Mouse (Mus musculus) cerebellum, adult 9-11 months (tissue): ENCODE results near the gene Cacna1c.
A peak's percentile ranks its signal among the peaks of the same experiment; 100 is the strongest.
"Not testable (repeated sequence)": the region's sequence is repeated elsewhere in the genome, so short reads cannot be mapped to it uniquely, and the experiment has no call there.

Source experiments
- DNase-seq: peaks from one replicate; pipeline ENCODE4 v3.0.0; 2022

Gene Cacna1c

GRCm38 (mm10) chr6:118641671-118642325 is 554.4 kb downstream of the Cacna1c start:
- no peak for DNase-seq

GRCm38 (mm10) chr6:118639816-118640215 is 556.4 kb downstream of the Cacna1c start:
- no peak for DNase-seq

- DNase-seq = no peak
These were observed 557.3 kb downstream of the Cacna1c start for GRCm38 (mm10) chr6:118638911-118639310.

- no peak for DNase-seq
These were observed 563.7 kb downstream of the Cacna1c start for GRCm38 (mm10) chr6:118632491-118632890.

GRCm38 (mm10) chr6:118630006-118630405 is 566.2 kb downstream of the Cacna1c start:
- DNase-seq = no peak

GRCm38 (mm10) chr6:118626246-118626645 is 570.0 kb downstream of the Cacna1c start:
- DNase-seq = peak; percentile 28

GRCm38 (mm10) chr6:118623609-118624008 is 572.6 kb downstream of the Cacna1c start:
- peak; percentile 62 for DNase-seq

GRCm38 (mm10) chr6:118621866-118622265 is 574.4 kb downstream of the Cacna1c start:
- DNase-seq = no peak

- DNase-seq = no peak
These were observed 574.8 kb downstream of the Cacna1c start for GRCm38 (mm10) chr6:118621406-118621805.

- DNase-seq = no peak
These were observed 587.3 kb downstream of the Cacna1c start for GRCm38 (mm10) chr6:118608906-118609305.

GRCm38 (mm10) chr6:118605974-118606373 is 590.2 kb downstream of the Cacna1c start:
- peak; percentile 48 for DNase-seq

GRCm38 (mm10) chr6:118603825-118604224 is 592.4 kb downstream of the Cacna1c start:
- no peak for DNase-seq

GRCm38 (mm10) chr6:118595681-118596055 is 600.5 kb downstream of the Cacna1c start:
- peak; percentile 54 for DNase-seq

GRCm38 (mm10) chr6:118594833-118595680 is 601.2 kb downstream of the Cacna1c start:
- peak; percentile 61 for DNase-seq

GRCm38 (mm10) chr6:118594070-118594469 is 602.1 kb downstream of the Cacna1c start:
- no peak for DNase-seq

- no peak for DNase-seq
These were observed 602.7 kb downstream of the Cacna1c start for GRCm38 (mm10) chr6:118593377-118594061.

GRCm38 (mm10) chr6:118592662-118593376 is 603.4 kb downstream of the Cacna1c start:
- no peak for DNase-seq

- DNase-seq = not testable (repeated sequence)
These were observed 617.5 kb downstream of the Cacna1c start for GRCm38 (mm10) chr6:118578741-118579140.

- DNase-seq = no peak
These were observed 621.9 kb downstream of the Cacna1c start for GRCm38 (mm10) chr6:118574351-118574750.

GRCm38 (mm10) chr6:118567816-118568215 is 628.4 kb downstream of the Cacna1c start:
- no peak for DNase-seq

GRCm38 (mm10) chr6:118561745-118562609 is 634.2 kb downstream of the Cacna1c start, which contains the start of gene Ankrd26:
Ankrd26 (minus strand) TSS chr6:118562226.
- DNase-seq = peak; percentile 95

- DNase-seq = no peak
These were observed 635.0 kb downstream of the Cacna1c start for GRCm38 (mm10) chr6:118561225-118561624.
